Mouse (Mus musculus) MEL (cell line): ENCODE results near the gene Ube3b. TPM values are rescaled to one million over a fixed set of nuclear protein-coding genes. Genes with fewer than 3 reads are reported as not detected.

Source experiments
- DNase-seq: peaks from one replicate; pipeline ENCODE4 v3.0.0; 2011; ENCODE audit warnings: low read depth, low spot score
- H3K27ac ChIP-seq: 2 replicates; pipeline ENCODE4 v1.5.1; 2012; ENCODE audit warnings: low read depth, mild to moderate bottlenecking, control low read depth, low read length, moderate library complexity; ENCODE audit not compliant: control insufficient read depth
- H3K27me3 ChIP-seq, 2 experiments: fragments of 150-350 bp in 1 of 2; sonication (generic) in 1 of 2; 2 replicates each; pipeline ENCODE4 v1.6.1; 2012; ENCODE audit warnings: low read length in 2 of 2, mild to moderate bottlenecking in 2 of 2, improper control_type of control experiment in 1 of 2, moderate library complexity in 1 of 2; ENCODE audit not compliant: insufficient read depth in 2 of 2, control insufficient read depth in 1 of 2
- H3K36me3 ChIP-seq, 2 experiments: 2 replicates each; pipeline ENCODE4 v1.6.1; 2012 to 2014; ENCODE audit warnings: low read length in 2 of 2, improper control_type of control experiment in 1 of 2, inconsistent platforms in 1 of 2, mild to moderate bottlenecking in 1 of 2; ENCODE audit not compliant: insufficient read depth in 2 of 2, control insufficient read depth in 1 of 2
- H3K4me1 ChIP-seq, 2 experiments: fragments of 150-350 bp in 1 of 2; sonication (generic) in 1 of 2; 2 replicates each; pipeline ENCODE4 v1.6.1; 2012; ENCODE audit warnings: low read length in 2 of 2, improper control_type of control experiment in 1 of 2, mild to moderate bottlenecking in 1 of 2; ENCODE audit not compliant: insufficient read depth in 2 of 2, control insufficient read depth in 1 of 2
- H3K4me3 ChIP-seq, 2 experiments: fragments of 150-350 bp in 1 of 2; sonication (generic) in 1 of 2; 2 replicates each; pipeline ENCODE4 v1.5.1; 2012; ENCODE audit warnings: low read depth in 2 of 2, low read length in 2 of 2, mild to moderate bottlenecking in 2 of 2, moderate library complexity in 2 of 2, control low read depth in 1 of 2, improper control_type of control experiment in 1 of 2; ENCODE audit not compliant: control insufficient read depth in 1 of 2, insufficient read depth in 1 of 2
- H3K79me2 ChIP-seq: 2 replicates; pipeline ENCODE4 v1.6.1; 2012; ENCODE audit warnings: mild to moderate bottlenecking, low read length, moderate library complexity; ENCODE audit not compliant: control insufficient read depth, poor library complexity, insufficient read depth
- H3K9ac ChIP-seq: 2 replicates; pipeline ENCODE4 v1.6.1; 2012; ENCODE audit warnings: low read depth, mild to moderate bottlenecking, control low read depth, low read length, moderate library complexity; ENCODE audit not compliant: control insufficient read depth, poor library complexity, severe bottlenecking
- H3K9me3 ChIP-seq: fragments of 150-350 bp; sonication (generic); replicated peaks from 2 replicates; pipeline ENCODE4 v1.6.1; 2012; ENCODE audit warnings: mild to moderate bottlenecking, low read length, improper control_type of control experiment, moderate library complexity; ENCODE audit not compliant: insufficient read depth
- BHLHE40 ChIP-seq: IDR thresholded peaks from 2 replicates; pipeline ENCODE4 v1.6.1; 2012; ENCODE audit warnings: low read depth, mild to moderate bottlenecking, inconsistent platforms, low read length, improper control_type of control experiment, borderline replicate concordance
- CHD1 ChIP-seq: IDR thresholded peaks from 2 replicates; pipeline ENCODE4 v1.6.1; 2012; ENCODE audit warnings: low read depth, mild to moderate bottlenecking, inconsistent platforms, low read length, improper control_type of control experiment
- CTCF ChIP-seq, 3 experiments: IDR thresholded peaks in 2 of 3; conservative IDR thresholded peaks in 1 of 3; 2 replicates each; pipeline ENCODE4 v1.5.1; 2011 to 2012; ENCODE audit warnings: low read length in 3 of 3, low read depth in 2 of 3, mild to moderate bottlenecking in 2 of 3, improper control_type of control experiment in 1 of 3, inconsistent platforms in 1 of 3, mixed read lengths in 1 of 3, moderate library complexity in 1 of 3; ENCODE audit not compliant: control insufficient read depth in 1 of 3, insufficient read depth in 1 of 3, poor library complexity in 1 of 3, severe bottlenecking in 1 of 3
- E2F4 ChIP-seq: IDR thresholded peaks from 2 replicates; pipeline ENCODE4 v1.6.1; 2011; ENCODE audit warnings: low read depth, low read length, improper control_type of control experiment, borderline replicate concordance
- ELF1 ChIP-seq: IDR thresholded peaks from 2 replicates; pipeline ENCODE4 v1.6.1; 2014; ENCODE audit warnings: low read depth, mild to moderate bottlenecking, inconsistent platforms, low read length, improper control_type of control experiment, moderate library complexity
- EP300 ChIP-seq, 2 experiments: IDR thresholded peaks; 2 replicates each; pipeline ENCODE4 v1.6.1; 2011; ENCODE audit warnings: improper control_type of control experiment in 2 of 2, low read length in 2 of 2, low read depth in 1 of 2, mild to moderate bottlenecking in 1 of 2
- GATA1 ChIP-seq: IDR thresholded peaks from 2 replicates; pipeline ENCODE4 v1.6.1; 2011; ENCODE audit warnings: low read depth, low read length, improper control_type of control experiment
- JUND ChIP-seq: IDR thresholded peaks from 2 replicates; pipeline ENCODE4 v1.6.1; 2011; ENCODE audit warnings: low read depth, mild to moderate bottlenecking, improper control_type of control experiment, low read length
- KAT2A ChIP-seq: conservative IDR thresholded peaks from 2 replicates; pipeline ENCODE4 v1.6.1; 2012; ENCODE audit warnings: low read depth, low read length, improper control_type of control experiment, inconsistent platforms
- MAFK ChIP-seq: IDR thresholded peaks from 2 replicates; pipeline ENCODE4 v1.6.1; 2011; ENCODE audit warnings: low read depth, mild to moderate bottlenecking, low read length, improper control_type of control experiment, borderline replicate concordance
- MEF2A ChIP-seq: IDR thresholded peaks from 2 replicates; pipeline ENCODE4 v1.6.1; 2014; ENCODE audit warnings: low read depth, mild to moderate bottlenecking, inconsistent platforms, low read length, improper control_type of control experiment; ENCODE audit not compliant: poor library complexity, insufficient replicate concordance, severe bottlenecking; ENCODE audit errors: extremely low read depth
- MXI1 ChIP-seq: IDR thresholded peaks from 2 replicates; pipeline ENCODE4 v1.6.1; 2011; ENCODE audit warnings: mild to moderate bottlenecking, low read depth, low read length, improper control_type of control experiment
- MYB ChIP-seq: IDR thresholded peaks from 2 replicates; pipeline ENCODE4 v1.6.1; 2011; ENCODE audit warnings: mild to moderate bottlenecking, low read depth, low read length, improper control_type of control experiment
- NELFE ChIP-seq: IDR thresholded peaks from 2 replicates; pipeline ENCODE4 v1.6.1; 2011; ENCODE audit warnings: low read depth, low read length, improper control_type of control experiment
- NRF1 ChIP-seq: IDR thresholded peaks from 2 replicates; pipeline ENCODE4 v1.6.1; 2014; ENCODE audit warnings: low read depth, mild to moderate bottlenecking, inconsistent platforms, low read length, improper control_type of control experiment, moderate library complexity; ENCODE audit not compliant: poor library complexity, insufficient read depth, severe bottlenecking
- POLR2A ChIP-seq, 2 experiments: IDR thresholded peaks; 2 replicates each; pipeline ENCODE4 v1.6.1; 2011 to 2012; ENCODE audit warnings: low read length in 2 of 2, mild to moderate bottlenecking in 2 of 2, control low read depth in 1 of 2, improper control_type of control experiment in 1 of 2, low read depth in 1 of 2, moderate library complexity in 1 of 2; ENCODE audit not compliant: control insufficient read depth in 1 of 2, insufficient read depth in 1 of 2, poor library complexity in 1 of 2
- RCOR1 ChIP-seq: IDR thresholded peaks from 2 replicates; pipeline ENCODE4 v1.6.1; 2012; ENCODE audit warnings: low read depth, mild to moderate bottlenecking, inconsistent platforms, low read length, improper control_type of control experiment
- SIN3A ChIP-seq: IDR thresholded peaks from 2 replicates; pipeline ENCODE4 v1.6.1; 2012; ENCODE audit warnings: low read length, improper control_type of control experiment, inconsistent platforms
- TAL1 ChIP-seq: IDR thresholded peaks from 2 replicates; pipeline ENCODE4 v1.6.1; 2012; ENCODE audit warnings: mild to moderate bottlenecking, inconsistent platforms, low read length, moderate library complexity, mixed read lengths
- TBP ChIP-seq: IDR thresholded peaks from 2 replicates; pipeline ENCODE4 v1.8.0; 2011; ENCODE audit warnings: low read depth, low read length, improper control_type of control experiment
- UBTF ChIP-seq: IDR thresholded peaks from 2 replicates; pipeline ENCODE4 v1.6.1; 2012; ENCODE audit warnings: low read depth, mild to moderate bottlenecking, inconsistent platforms, low read length, improper control_type of control experiment, moderate library complexity, borderline replicate concordance; ENCODE audit not compliant: insufficient read depth
- USF2 ChIP-seq, 2 experiments: IDR thresholded peaks; 2 replicates each; pipeline ENCODE4 v1.6.1; 2011 to 2012; ENCODE audit warnings: improper control_type of control experiment in 2 of 2, low read length in 2 of 2, borderline replicate concordance in 1 of 2, inconsistent platforms in 1 of 2, low read depth in 1 of 2, mild to moderate bottlenecking in 1 of 2; ENCODE audit not compliant: insufficient read depth in 1 of 2
- polyA plus RNA-seq, 2 experiments: library from polyadenylated mRNA; stranded (reverse) in 1 of 2; unstranded in 1 of 2; fragments of >175 nt in 1 of 2; fragments of >200 nt in 1 of 2; gene quantifications; 2 replicates each; pipeline versions ENCODE4 v1.2.1 to v1.2.4; 2012; ENCODE audit warnings: low replicate concordance in 2 of 2, low read depth in 1 of 2; ENCODE audit not compliant: insufficient read length in 2 of 2, insufficient read depth in 1 of 2, missing spikeins in 1 of 2
- total RNA-seq: library from RNA; depleted of rRNA; stranded (reverse); fragments of 300-350 nt; gene quantifications from 2 replicates; pipeline ENCODE4 v1.2.3, GENCODE M21; 2012

Gene Ube3b
- total and polyA plus RNA-seq, 3 experiments = 21.8 to 150 (median 45.4) TPM

DNA sequence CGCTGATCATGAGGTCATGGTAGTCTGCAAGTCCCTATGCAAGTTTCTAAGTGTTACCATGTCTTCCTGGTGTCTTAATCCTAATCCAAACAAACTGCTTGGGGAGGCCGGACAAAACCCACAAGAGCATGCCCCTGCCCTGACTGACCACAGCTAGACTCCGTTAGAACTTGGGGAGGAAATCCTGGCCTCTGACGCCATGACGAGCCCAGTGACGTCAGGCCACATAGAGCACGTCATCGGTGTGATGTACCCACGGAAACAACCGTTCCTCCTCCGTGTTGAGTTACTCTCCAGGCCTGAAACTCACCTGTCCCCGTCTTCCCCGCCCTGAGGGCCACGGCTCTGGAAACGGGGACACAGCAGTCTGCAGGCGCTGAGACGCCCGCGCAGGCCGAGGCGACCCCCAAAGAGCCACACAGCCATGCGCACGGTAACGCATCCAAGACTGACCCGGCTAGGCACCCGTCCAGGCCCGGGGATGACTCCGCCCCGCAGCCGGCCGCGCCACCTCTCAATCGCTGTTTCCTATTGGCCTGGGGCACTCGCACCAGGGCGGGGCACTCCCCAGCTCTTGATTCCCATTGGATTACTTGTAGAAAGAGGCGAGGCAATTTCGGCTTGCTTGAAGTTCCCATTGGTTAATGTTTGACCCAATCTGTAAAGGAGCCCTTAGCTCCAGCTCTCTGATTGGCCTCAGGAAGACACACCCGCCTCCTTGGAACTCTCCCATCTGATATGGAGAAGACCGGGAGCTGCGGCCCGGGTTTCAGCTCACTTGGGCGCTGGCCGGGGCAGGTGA lies 63.4 kb downstream of the Ube3b start, which contains the start of the genes Mmab and Mvk (continued):
- no peak; the same call in 1 of the 2 replicates for TF ChIP-seq KAT2A
- peak; percentile 94 for TF ChIP-seq TBP
- peak; percentile 30 for TF ChIP-seq ELF1
- TF ChIP-seq TAL1 = no peak

- DNase-seq = no peak
- TF ChIP-seq SIN3A (peak; percentile 67; the same call in 1 of the 2 replicates), MXI1 (0 out of 2 replicates have a peak, but pooled peaks have one; percentile 29), NELFE (peak; percentile 83; the same call in 1 of the 2 replicates), GATA1 (no peak), POLR2A (IDR thresholded peaks at IDR 0.05; ENCODE audit: control insufficient read depth in 1 of 2, insufficient read depth in 1 of 2, low read depth in 1 of 2, low read length in 2 of 2, poor library complexity in 1 of 2) (peak in 1 of 2 experiments; percentile 80; a peak in 2 of 4 replicates), TBP (no peak)
- TF ChIP-seq, all 39 proteins: peak for 4
- no peaks in the 10 kb centered on the region; the same call in 1 of the 2 replicates for H3K79me2 ChIP-seq
- H3K4me3 ChIP-seq = peak overlapping the region; percentile 78 to 81
- no peaks in the 10 kb centered on the region for H3K27me3 ChIP-seq
- H3K9me3 ChIP-seq = no peaks in the 10 kb centered on the region
- 0 out of 2 replicates have a peak overlapping the region, but pooled peaks have one; percentile 4 for H3K27ac ChIP-seq
- peaks cover 0 to 2% of the 10 kb centered on the region in 2 experiments; a peak in 1 of 4 replicates for H3K36me3 ChIP-seq
- peaks cover 0 to 2% of the 10 kb centered on the region in 2 experiments; a peak in 2 of 4 replicates for H3K4me1 ChIP-seq
- H3K9ac ChIP-seq = peak overlapping the region; percentile 84
Observed at GRCm38 (mm10) chr5:114444368-114444692, 63.9 kb downstream of the Ube3b start.

- no peaks in the 10 kb centered on the region for H3K79me2 ChIP-seq
- no peak overlapping the region for H3K4me3 ChIP-seq
- H3K9ac ChIP-seq = no peak overlapping the region
- no peak for TF ChIP-seq TAL1
- no peak for TF ChIP-seq MXI1
- TF ChIP-seq CTCF (IDR thresholded peaks at IDR 0.05 in 2 of 3, conservative IDR thresholded peaks at IDR 0.05 in 1 of 3; ENCODE audit: control insufficient read depth in 1 of 3, insufficient read depth in 1 of 3, low read depth in 2 of 3, low read length in 3 of 3, poor library complexity in 1 of 3, severe bottlenecking in 1 of 3) = no peak
- no peak for TF ChIP-seq EP300 (IDR thresholded peaks at IDR 0.05; ENCODE audit: low read depth in 1 of 2, low read length in 2 of 2)
- TF ChIP-seq E2F4 = no peak
- no peak for TF ChIP-seq BHLHE40
- TF ChIP-seq MEF2A = no peak
- TF ChIP-seq MAFK = no peak
- TF ChIP-seq SIN3A = no peak
- TF ChIP-seq CHD1 = no peak
- no peak for TF ChIP-seq RCOR1
- no peak for TF ChIP-seq NELFE
- TF ChIP-seq USF2 (IDR thresholded peaks at IDR 0.05; ENCODE audit: borderline replicate concordance in 1 of 2, insufficient read depth in 1 of 2, low read depth in 1 of 2, low read length in 2 of 2) = no peak
- no peak for TF ChIP-seq MYB
- TF ChIP-seq NRF1 = no peak
- no peak for TF ChIP-seq POLR2A (IDR thresholded peaks at IDR 0.05; ENCODE audit: control insufficient read depth in 1 of 2, insufficient read depth in 1 of 2, low read depth in 1 of 2, low read length in 2 of 2, poor library complexity in 1 of 2)
- no peak for TF ChIP-seq UBTF
- TF ChIP-seq JUND = no peak
- no peak for TF ChIP-seq ELF1
- H3K27me3 ChIP-seq = no peaks in the 10 kb centered on the region
- no peaks in the 10 kb centered on the region for H3K9me3 ChIP-seq
- DNase-seq = no peak
- peaks cover 0 to 2% of the 10 kb centered on the region in 2 experiments; a peak in 1 of 4 replicates for H3K36me3 ChIP-seq
- H3K27ac ChIP-seq = no peak overlapping the region
- H3K4me1 ChIP-seq = no peaks in the 10 kb centered on the region; a peak in 1 of 4 replicates
Observed at GRCm38 (mm10) chr5:114449011-114449410, 68.6 kb downstream of the Ube3b start.
